Mouse (Mus musculus) embryonic fibroblast, embryonic 13.5 days (primary cell): ENCODE measurements around the gene Ptprt.

Experiments used
- CTCF ChIP-seq: IDR thresholded peaks from 2 replicates; pipeline ENCODE4 v1.5.1; 2011; ENCODE audit warnings: mild to moderate bottlenecking, control low read depth, low read length, moderate library complexity, borderline replicate concordance; ENCODE audit not compliant: insufficient read depth
- POLR2A ChIP-seq: IDR thresholded peaks from 2 replicates; pipeline ENCODE4 v1.6.1; 2011; ENCODE audit warnings: low read depth, mild to moderate bottlenecking, control low read depth, low read length, moderate library complexity

DNA sequence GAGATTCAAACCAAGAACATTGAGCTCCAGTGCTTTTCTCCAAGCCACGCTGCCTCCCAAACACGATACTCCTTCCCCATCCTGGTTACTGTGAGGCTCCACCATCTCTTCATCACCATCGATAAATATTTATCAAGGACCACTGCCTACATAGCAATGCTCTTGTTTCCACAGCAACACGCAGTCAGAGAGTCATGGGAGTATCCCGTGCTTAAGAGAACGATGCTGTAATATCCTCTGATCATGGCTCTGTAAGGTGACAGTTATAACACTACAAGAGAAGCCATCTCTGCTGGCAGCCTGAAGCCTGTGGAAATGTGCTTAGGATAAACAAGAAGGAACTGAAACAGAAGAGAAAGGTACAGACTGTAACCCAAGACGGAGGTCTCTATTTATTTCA is 3.4 kb downstream of the Ptprt start:
- no peak for TF ChIP-seq POLR2A
- no peak for TF ChIP-seq CTCF
